Mouse (Mus musculus) forebrain, embryonic 11.5 days (tissue): ENCODE measurements around the gene Slc16a9. TPM values are rescaled to one million over a fixed set of nuclear protein-coding genes. Genes with fewer than 3 reads are reported as not detected.

Experiments used
- ATAC-seq: fragments of 200-750 bp; cut with Nextera tagmentation; replicated peaks from 2 replicates; pipeline ENCODE4 v1.8.0; 2017; ENCODE audit warnings: moderate TSS enrichment; ENCODE audit not compliant: low FRiP score
- DNase-seq: peaks from one replicate; pipeline ENCODE4 v3.0.0-alpha.2; 2017; ENCODE audit warnings: low spot score
- H3K27ac ChIP-seq: fragments of 300-500 bp; sonication (generic); 2 replicates; pipeline ENCODE4 v1.5.1; 2014; ENCODE audit warnings: low read depth, low read length
- H3K27me3 ChIP-seq: fragments of 300-500 bp; sonication (generic); 2 replicates; pipeline ENCODE4 v1.6.1; 2014; ENCODE audit warnings: mild to moderate bottlenecking, low read length, mixed read lengths; ENCODE audit not compliant: control insufficient read depth, insufficient read depth
- H3K36me3 ChIP-seq: fragments of 300-500 bp; sonication (generic); 2 replicates; pipeline ENCODE4 v1.6.1; 2014; ENCODE audit warnings: mild to moderate bottlenecking, low read length, moderate library complexity, mixed read lengths; ENCODE audit not compliant: control insufficient read depth, insufficient read depth
- H3K4me1 ChIP-seq: fragments of 300-500 bp; sonication (generic); replicated peaks from 2 replicates; pipeline ENCODE4 v1.6.1; 2014; ENCODE audit warnings: low read length, mixed read lengths; ENCODE audit not compliant: control insufficient read depth, insufficient read depth
- H3K4me2 ChIP-seq: fragments of 300-500 bp; sonication (generic); 2 replicates; pipeline ENCODE4 v1.6.1; 2014; ENCODE audit warnings: low read depth, mild to moderate bottlenecking, low read length, moderate library complexity, mixed read lengths; ENCODE audit not compliant: severe bottlenecking
- H3K4me3 ChIP-seq: fragments of 300-500 bp; sonication (generic); 2 replicates; pipeline ENCODE4 v1.5.1; 2014; ENCODE audit warnings: low read depth, low read length
- H3K9ac ChIP-seq: fragments of 300-500 bp; sonication (generic); 2 replicates; pipeline ENCODE4 v1.6.1; 2014; ENCODE audit warnings: low read length
- H3K9me3 ChIP-seq: fragments of 300-500 bp; sonication (generic); 2 replicates; pipeline ENCODE4 v1.6.1; 2016; ENCODE audit warnings: low read length, mixed read lengths; ENCODE audit not compliant: control insufficient read depth
- WGBS: fragments of 180-500 bp; shearing (Covaris S2); extraction: QIAGEN DNeasy Blood & Tissue Kit; methylation state at CpG from one replicate; pipeline ENCODE4 v1.1.7; 2014; 5-methylcytosine and 5-hydroxymethylcytosine counted together
- polyA plus RNA-seq: library from polyadenylated mRNA; unstranded; fragments of >200 nt; fragmentation: Nextera tagmentation; extraction: Ambion mirVana; gene quantifications from 2 replicates; pipeline ENCODE4 v1.2.1, GENCODE M21; 2014

Slc16a9 gene
- polyA plus RNA-seq, 1 experiment from 2014 or later: 0.29 TPM

GRCm38 (mm10) chr10:70260904-70261303 lies 16.0 kb downstream of the Slc16a9 start:
- Histone ChIP-seq H3K27ac (no peak overlapping the region), H3K9ac (no peak overlapping the region), H3K4me3 (no peak overlapping the region), H3K9me3 (no peaks in the 10 kb centered on the region), H3K27me3 (no peaks in the 10 kb centered on the region), H3K4me1 (0 out of 2 replicates have a peak, but pooled peaks cover 3% of the 10 kb centered on the region), H3K36me3 (no peaks in the 10 kb centered on the region), H3K4me2 (no peak overlapping the region)
- 55% methylated on average over 4 of the region's 4 CpGs for WGBS
- ATAC-seq: no peak
- DNase-seq: no peak

DNA sequence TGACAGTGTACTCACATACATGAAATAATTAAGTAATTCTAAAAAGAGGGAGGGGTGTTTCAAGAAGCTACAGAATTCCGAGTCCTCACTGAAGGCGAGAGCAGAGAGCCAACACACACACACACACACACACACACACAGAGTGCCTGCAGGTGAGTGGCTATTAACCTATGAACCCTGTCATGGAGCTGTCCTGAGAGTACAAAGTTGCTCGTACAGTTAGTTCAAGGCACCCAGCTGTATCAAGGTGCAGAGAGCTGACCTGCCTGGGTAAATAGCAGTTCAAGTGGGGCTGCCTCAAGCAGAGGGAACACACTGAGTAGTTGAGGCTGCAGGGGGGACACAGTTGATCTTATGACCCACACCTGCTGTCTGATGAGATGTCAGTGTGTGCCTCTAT lies 17.2 kb downstream of the Slc16a9 start:
- 0 out of 2 replicates have a peak, but pooled peaks cover 3% of the 10 kb centered on the region for H3K4me1 ChIP-seq
- H3K9ac ChIP-seq: no peak overlapping the region
- WGBS: 90% methylated on average over 3 of the region's 3 CpGs
- H3K36me3 ChIP-seq: no peaks in the 10 kb centered on the region
- no peaks in the 10 kb centered on the region for H3K27me3 ChIP-seq
- no peak overlapping the region for H3K4me2 ChIP-seq
- ATAC-seq (no peak), DNase-seq (no peak)
- H3K4me3 ChIP-seq: no peak overlapping the region
- H3K27ac ChIP-seq: no peak overlapping the region
- H3K9me3 ChIP-seq: no peaks in the 10 kb centered on the region

GRCm38 (mm10) chr10:70263681-70264189 lies 18.8 kb downstream of the Slc16a9 start:
- Histone ChIP-seq H3K9ac (no peak overlapping the region), H3K27me3 (no peaks in the 10 kb centered on the region), H3K4me2 (no peak overlapping the region), H3K4me3 (no peak overlapping the region), H3K9me3 (no peaks in the 10 kb centered on the region), H3K36me3 (no peaks in the 10 kb centered on the region), H3K4me1 (0 out of 2 replicates have a peak, but pooled peaks cover 3% of the 10 kb centered on the region), H3K27ac (no peak overlapping the region)
- ATAC-seq (no peak), DNase-seq (no peak)
- 76% methylated on average over 4 of the region's 4 CpGs for WGBS

DNA sequence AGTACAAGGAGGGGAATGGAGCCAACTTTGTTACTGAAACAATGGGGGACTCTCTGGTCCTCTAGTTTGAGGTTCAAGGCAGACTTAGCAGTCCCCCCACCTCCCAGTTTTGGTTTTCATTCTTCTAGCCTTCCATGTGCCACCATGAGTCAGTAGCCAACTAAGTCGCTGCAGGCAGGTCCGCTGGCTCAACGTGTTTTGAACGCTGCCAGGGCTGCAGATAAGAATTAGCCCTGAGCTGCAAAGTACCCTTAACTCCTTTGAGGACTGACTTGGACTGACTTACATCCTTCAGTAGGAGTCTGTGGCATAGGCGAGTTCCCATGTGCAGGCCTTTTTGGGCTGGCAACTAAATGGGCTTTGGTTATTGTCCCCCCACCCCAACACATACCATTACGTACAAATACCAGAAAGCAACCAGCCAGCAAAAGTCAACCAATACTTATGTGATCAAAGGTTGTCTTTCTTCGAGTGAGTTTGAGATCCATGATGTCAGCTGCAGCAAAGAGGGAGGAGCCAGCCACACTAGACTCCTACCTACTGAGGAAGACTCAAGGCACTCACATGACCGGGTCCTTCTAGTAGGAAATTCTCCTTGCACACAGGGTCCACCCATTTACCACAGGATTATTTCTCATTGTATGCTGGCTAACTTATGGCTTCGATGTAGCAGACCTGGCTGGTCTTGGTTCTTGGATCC lies 19.6 kb downstream of the Slc16a9 start:
- no peak overlapping the region for H3K4me2 ChIP-seq
- no peak for ATAC-seq
- 88% methylated on average over 9 of the region's 9 CpGs for WGBS
- H3K36me3 ChIP-seq: no peaks in the 10 kb centered on the region
- no peaks in the 10 kb centered on the region for H3K27me3 ChIP-seq
- H3K9ac ChIP-seq: no peak overlapping the region
- H3K27ac ChIP-seq: no peak overlapping the region
- DNase-seq: no peak
- H3K4me1 ChIP-seq: 0 out of 2 replicates have a peak, but pooled peaks cover 3% of the 10 kb centered on the region
- no peaks in the 10 kb centered on the region for H3K9me3 ChIP-seq
- H3K4me3 ChIP-seq: no peak overlapping the region

DNA sequence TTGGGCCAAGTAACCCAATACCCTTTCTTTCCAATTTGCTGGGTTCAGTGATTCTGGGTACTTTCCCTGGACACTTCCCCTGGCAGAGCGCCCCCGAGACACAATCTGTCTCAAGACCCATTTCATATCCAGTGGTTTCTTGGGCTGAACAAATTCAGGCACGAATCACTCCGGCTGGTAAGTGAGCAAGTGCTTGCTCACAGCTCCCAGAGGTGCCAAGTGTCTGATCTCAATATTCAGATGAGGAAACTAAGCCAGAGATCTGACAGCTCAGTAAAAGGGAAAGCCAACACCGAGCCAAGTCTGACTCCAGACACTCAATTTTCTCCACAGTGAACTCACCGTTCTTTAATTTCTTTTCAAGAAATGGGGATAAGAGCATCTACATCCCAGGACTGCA lies 21.6 kb downstream of the Slc16a9 start:
- no peaks in the 10 kb centered on the region for H3K9me3 ChIP-seq
- H3K9ac ChIP-seq: no peak overlapping the region
- H3K36me3 ChIP-seq: no peaks in the 10 kb centered on the region
- 93% methylated on average over 6 of the region's 6 CpGs for WGBS
- no peak overlapping the region for H3K4me3 ChIP-seq
- H3K4me2 ChIP-seq: no peak overlapping the region
- no peaks in the 10 kb centered on the region for H3K4me1 ChIP-seq
- ATAC-seq (no peak), DNase-seq (no peak)
- H3K27me3 ChIP-seq: no peaks in the 10 kb centered on the region
- H3K27ac ChIP-seq: no peak overlapping the region

DNA sequence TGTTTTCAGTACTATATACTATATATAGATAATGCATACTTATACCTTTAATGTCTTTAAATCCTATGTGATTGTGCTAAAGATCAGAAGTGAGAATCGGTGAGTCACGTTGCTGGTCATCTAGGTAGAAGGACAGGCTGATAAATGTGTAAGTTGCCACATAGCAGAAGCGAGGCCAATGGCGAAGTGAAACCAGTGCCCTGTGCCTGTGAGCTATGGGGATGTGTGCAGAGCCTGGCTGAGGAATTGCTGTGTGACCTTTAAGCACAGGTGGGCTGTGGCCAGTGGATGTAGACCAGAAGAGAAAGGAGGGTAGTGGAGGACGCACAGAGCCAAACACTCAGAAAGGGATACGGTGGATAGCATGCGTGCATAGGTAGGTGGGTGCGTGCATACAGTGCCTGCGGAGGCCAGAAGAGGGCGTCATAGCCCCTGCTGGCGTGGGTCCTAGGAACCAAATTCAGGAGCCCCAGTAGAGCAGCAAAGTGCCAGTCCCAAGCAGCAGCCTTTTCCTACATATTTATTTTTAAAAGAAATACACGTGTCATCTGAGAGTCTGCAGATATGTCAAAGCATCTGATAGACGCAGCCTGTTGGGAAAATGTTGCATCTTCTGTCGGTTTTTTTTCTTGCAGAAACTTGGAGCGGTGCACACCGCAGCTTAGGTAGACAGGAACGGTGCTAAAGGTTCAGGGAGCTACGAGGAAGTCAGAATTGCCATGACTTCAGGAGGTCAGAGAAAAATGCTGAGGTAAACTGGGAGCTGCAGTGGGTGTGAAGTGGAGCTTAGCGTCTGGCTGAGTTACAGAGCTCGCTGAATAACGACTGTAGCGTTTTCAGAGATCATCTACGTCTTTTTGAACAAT lies 23.9 kb downstream of the Slc16a9 start:
- no peaks in the 10 kb centered on the region for H3K36me3 ChIP-seq
- ATAC-seq (no peak), DNase-seq (no peak)
- H3K4me3 ChIP-seq: no peak overlapping the region
- no peak overlapping the region for H3K9ac ChIP-seq
- WGBS: 86% methylated on average over 23 of the region's 23 CpGs
- H3K4me1 ChIP-seq: no peaks in the 10 kb centered on the region
- H3K4me2 ChIP-seq: no peak overlapping the region
- no peak overlapping the region for H3K27ac ChIP-seq
- H3K27me3 ChIP-seq: no peaks in the 10 kb centered on the region
- no peaks in the 10 kb centered on the region for H3K9me3 ChIP-seq

DNA sequence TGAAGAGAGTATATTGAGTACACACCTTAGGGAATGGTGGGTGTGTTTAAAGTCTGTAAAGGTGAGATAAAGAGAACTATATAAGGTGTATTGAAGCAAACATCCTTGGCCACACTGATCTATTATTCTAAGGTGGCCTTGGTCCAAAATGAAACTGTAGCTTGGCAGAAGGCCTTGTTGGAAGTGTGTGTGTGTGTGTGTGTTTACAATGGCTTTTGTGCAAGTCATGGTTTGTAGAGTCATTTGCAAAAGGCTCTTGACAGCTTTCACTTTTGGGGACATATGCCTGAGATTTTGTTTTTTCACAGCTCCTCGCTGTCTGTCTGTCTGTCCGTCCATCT lies 24.5 kb downstream of the Slc16a9 start:
- no peaks in the 10 kb centered on the region for H3K9me3 ChIP-seq
- H3K27ac ChIP-seq: no peak overlapping the region
- 100% methylated on average over 2 of the region's 2 CpGs for WGBS
- DNase-seq (no peak), ATAC-seq (no peak)
- H3K4me3 ChIP-seq: no peak overlapping the region
- no peaks in the 10 kb centered on the region for H3K4me1 ChIP-seq
- no peak overlapping the region for H3K4me2 ChIP-seq
- no peaks in the 10 kb centered on the region for H3K36me3 ChIP-seq
- no peaks in the 10 kb centered on the region for H3K27me3 ChIP-seq
- no peak overlapping the region for H3K9ac ChIP-seq

DNA sequence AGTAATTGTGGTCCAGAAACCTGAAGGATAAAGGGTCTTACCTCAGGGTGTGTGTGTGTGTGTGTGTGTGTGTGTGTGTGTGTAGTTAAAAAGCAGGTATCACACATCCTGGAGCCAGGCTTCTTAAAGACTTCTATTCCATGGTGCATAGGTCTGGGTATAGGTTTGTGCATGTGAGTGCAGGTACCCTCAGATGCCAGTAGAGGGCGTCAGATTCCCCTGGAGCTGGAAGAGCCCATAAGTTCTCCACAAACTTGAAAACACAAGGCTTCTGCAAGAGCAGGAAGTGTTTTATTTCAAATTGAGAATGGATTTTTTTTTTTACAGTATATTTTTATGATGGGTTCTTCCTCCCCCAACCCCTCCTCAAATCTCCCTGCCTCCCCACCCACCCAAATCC lies 31.8 kb downstream of the Slc16a9 start:
- no peak for DNase-seq

More for the DNA sequence above, 31.8 kb downstream of the Slc16a9 start:
- Histone ChIP-seq H3K4me3 (no peak overlapping the region), H3K4me1 (no peaks in the 10 kb centered on the region), H3K36me3 (no peaks in the 10 kb centered on the region), H3K27me3 (no peaks in the 10 kb centered on the region), H3K9me3 (no peaks in the 10 kb centered on the region), H3K4me2 (no peak overlapping the region), H3K9ac (no peak overlapping the region), H3K27ac (no peak overlapping the region)
- WGBS: 63% methylated on average over 1 of the region's 1 CpGs
- no peak for ATAC-seq
